Mouse (Mus musculus): Measurements from ENCODE around the gene Hmg20a. TPM values are rescaled to one million over a fixed set of nuclear protein-coding genes. Genes with fewer than 3 reads are reported as not detected.

Gene Hmg20a
- total and polyA plus RNA-seq, 2 experiments from 2014 or later = 50.9 to 57.1 TPM

DNA sequence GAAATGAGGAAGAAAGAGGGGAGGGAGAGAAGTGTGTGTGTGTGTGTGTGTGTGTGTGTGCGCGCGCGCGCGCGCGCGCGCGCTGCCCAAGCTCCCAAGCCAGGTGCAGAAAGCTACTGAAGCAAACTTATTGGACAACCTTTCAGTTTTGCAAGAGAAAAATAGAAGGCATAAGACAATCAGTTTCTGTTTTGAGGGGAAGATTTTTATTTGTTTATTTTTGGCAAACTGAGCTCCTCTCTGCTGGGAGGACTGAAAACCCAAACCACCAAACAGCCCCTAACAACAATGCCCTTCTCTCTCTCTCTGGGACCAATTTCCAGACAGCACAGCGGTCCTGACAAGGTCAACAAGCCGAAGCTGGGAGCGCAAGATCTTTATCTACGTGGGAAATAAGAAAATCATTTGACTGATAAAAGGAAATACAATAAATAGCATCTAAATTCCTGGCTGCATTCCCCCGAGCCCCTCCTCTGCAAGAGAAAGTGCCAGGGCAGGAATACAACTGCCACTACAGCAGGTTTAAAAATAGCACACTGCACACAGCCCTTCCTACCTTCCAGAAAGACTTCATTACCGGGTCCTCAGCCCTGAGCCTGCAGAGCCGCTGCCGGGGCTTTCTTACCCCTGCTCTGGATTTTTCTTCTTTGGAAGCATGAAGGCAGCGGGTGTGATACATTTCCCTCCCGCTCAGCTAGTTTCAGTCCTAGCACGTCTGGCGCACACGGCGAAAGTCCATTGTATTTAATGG lies 88.7 kb downstream of the Hmg20a start:
- DNase-seq (ENCODE audit: low spot score) (peak; percentile 72), ATAC-seq (peak; percentile 10)
- WGBS = 5% methylated on average over 25 of the region's 25 CpGs
- peak overlapping the region; percentile 32 for H3K4me3 ChIP-seq (ENCODE audit: low read length)
- H3K9ac ChIP-seq (replicated peaks; ENCODE audit: low read length) = peak overlapping the region; percentile 55
- no peaks in the 10 kb centered on the region for H3K27me3 ChIP-seq (ENCODE audit: insufficient read depth, low read length)
- peaks cover 25% of the 10 kb centered on the region for H3K4me1 ChIP-seq (ENCODE audit: insufficient read depth, low read length)
- TF ChIP-seq CTCF (IDR thresholded peaks at IDR 0.05; ENCODE audit: low read depth) = no peak
- no peaks in the 10 kb centered on the region for H3K36me3 ChIP-seq (ENCODE audit: insufficient read depth, low read length)
- no peaks in the 10 kb centered on the region for H3K9me3 ChIP-seq (ENCODE audit: low read length)
- peak overlapping the region; percentile 52 for H3K4me2 ChIP-seq (ENCODE audit: low read depth, low read length)
- H3K27ac ChIP-seq = peak overlapping the region; percentile 97

DNA sequence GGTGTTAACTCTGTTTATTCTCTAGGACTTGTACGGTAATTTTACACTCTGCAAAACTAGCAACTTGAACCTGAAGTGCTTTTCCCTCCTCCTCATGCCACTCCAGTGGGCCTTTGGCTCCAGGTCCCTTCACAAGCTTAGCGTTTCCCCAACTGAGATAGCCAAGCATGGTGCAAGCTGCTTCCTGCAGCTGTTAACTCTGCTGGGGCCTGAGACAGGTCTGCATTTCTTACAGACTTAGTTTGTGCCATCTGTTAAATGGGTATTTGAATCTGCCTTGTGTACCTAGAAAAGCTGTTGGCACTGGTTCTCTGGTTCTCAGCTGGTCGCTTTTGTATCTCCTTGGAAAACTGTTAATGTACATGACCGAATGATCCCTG lies 89.3 kb downstream of the Hmg20a start:
- WGBS = 34% methylated on average over 4 of the region's 4 CpGs
- Histone ChIP-seq H3K4me1 (ENCODE audit: insufficient read depth, low read length) (peaks cover 21% of the 10 kb centered on the region), H3K27me3 (ENCODE audit: insufficient read depth, low read length) (no peaks in the 10 kb centered on the region)

DNA sequence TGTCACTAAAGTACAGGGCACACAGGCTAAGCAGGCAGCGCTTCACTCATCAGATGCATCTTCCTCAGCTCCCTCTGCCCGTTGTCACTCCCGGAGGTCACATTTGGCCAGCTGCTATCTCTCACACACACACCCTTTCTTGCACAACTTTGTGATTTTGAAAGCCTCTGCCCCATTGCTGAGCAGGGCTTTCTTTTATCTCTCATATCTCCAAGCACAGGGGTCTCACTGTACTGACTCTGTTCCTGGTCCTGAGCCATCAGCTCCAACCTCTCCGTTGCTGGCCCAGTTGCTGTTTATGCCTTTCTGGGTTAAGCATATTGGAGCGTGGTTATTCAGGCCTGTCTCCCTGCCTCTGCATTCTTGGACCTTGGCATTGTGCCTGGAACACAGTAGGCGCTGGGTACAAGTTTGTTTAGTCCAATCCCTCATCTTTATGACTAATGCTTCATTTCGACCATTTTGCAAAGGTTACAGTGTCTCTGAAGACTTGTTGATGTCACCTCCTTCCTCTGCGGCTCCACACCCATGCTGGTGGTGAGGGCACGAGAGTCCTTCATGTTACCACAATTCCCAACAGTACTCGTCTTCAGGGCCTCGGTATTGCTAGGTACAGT lies 90.5 kb downstream of the Hmg20a start:
- DNase-seq (ENCODE audit: low spot score) (no peak), ATAC-seq (no peak)
- Histone ChIP-seq H3K4me2 (ENCODE audit: low read depth, low read length) (no peak overlapping the region), H3K9ac (replicated peaks; ENCODE audit: low read length) (no peak overlapping the region), H3K27me3 (ENCODE audit: insufficient read depth, low read length) (no peaks in the 10 kb centered on the region), H3K27ac (no peak overlapping the region), H3K36me3 (ENCODE audit: insufficient read depth, low read length) (no peaks in the 10 kb centered on the region), H3K4me1 (ENCODE audit: insufficient read depth, low read length) (peaks cover 21% of the 10 kb centered on the region), H3K9me3 (ENCODE audit: low read length) (no peaks in the 10 kb centered on the region), H3K4me3 (ENCODE audit: low read length) (no peak overlapping the region)
- no peak for TF ChIP-seq CTCF (IDR thresholded peaks at IDR 0.05; ENCODE audit: low read depth)
- WGBS = 55% methylated on average over 11 of the region's 11 CpGs

More for the DNA sequence above, 89.3 kb downstream of the Hmg20a start:
- peak overlapping the region; percentile 97 for H3K27ac ChIP-seq
- no peak for TF ChIP-seq CTCF (IDR thresholded peaks at IDR 0.05; ENCODE audit: low read depth)
- DNase-seq (ENCODE audit: low spot score) (no peak), ATAC-seq (no peak)
- H3K4me2 ChIP-seq (ENCODE audit: low read depth, low read length) = peak overlapping the region; percentile 52
- peak overlapping the region; percentile 55; the same call in 1 of the 2 replicates for H3K9ac ChIP-seq (replicated peaks; ENCODE audit: low read length)
- H3K9me3 ChIP-seq (ENCODE audit: low read length) = no peaks in the 10 kb centered on the region
- H3K4me3 ChIP-seq (ENCODE audit: low read length) = peak overlapping the region; percentile 32
- no peaks in the 10 kb centered on the region for H3K36me3 ChIP-seq (ENCODE audit: insufficient read depth, low read length)

DNA sequence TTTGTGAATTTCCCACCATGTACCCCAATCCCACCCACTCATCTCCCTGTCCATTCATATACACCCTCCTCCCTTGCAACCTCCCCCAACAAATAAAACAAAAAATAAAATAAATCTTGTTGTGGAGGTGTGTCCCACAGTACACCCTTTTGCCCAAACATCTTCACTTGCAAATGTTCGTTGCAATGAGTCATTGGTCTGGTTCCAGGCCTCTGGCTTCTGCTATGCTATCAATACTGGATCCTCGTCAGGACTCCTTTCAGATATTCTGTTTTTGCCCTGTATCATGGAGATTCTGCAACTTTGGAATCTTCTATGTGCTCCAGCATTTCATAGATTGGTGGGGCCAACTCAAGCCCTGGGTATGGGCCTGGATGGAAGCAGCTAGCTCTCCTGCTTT lies 91.9 kb downstream of the Hmg20a start:
- Histone ChIP-seq H3K27ac (no peak overlapping the region), H3K36me3 (ENCODE audit: insufficient read depth, low read length) (no peaks in the 10 kb centered on the region), H3K9ac (replicated peaks; ENCODE audit: low read length) (no peak overlapping the region), H3K4me3 (ENCODE audit: low read length) (no peak overlapping the region), H3K4me2 (ENCODE audit: low read depth, low read length) (no peak overlapping the region), H3K27me3 (ENCODE audit: insufficient read depth, low read length) (no peaks in the 10 kb centered on the region), H3K9me3 (ENCODE audit: low read length) (no peaks in the 10 kb centered on the region), H3K4me1 (ENCODE audit: insufficient read depth, low read length) (peaks cover 15% of the 10 kb centered on the region)
- DNase-seq (ENCODE audit: low spot score) = no peak
- WGBS = 75% methylated on average over 2 of the region's 2 CpGs
- TF ChIP-seq CTCF (IDR thresholded peaks at IDR 0.05; ENCODE audit: low read depth) = no peak
- no peak for ATAC-seq

DNA sequence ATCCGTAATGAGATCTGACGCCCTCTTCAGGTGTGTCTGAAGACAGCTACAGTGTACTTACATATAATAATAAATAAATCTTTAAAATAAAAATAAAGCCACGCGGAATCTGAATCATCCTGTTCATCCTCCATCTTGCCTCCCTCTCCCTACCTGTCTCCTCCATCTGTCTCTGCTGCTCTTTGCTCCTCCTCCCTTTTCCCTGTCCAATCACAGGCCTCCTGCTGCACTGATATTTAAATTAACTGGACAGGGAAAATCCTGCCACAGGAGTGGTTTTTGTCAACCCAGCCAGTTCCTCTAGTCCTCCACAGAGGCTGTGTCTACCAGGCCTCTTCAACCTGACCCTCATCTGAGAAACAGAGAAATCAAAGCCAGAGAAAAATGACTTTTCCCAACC lies 94.1 kb downstream of the Hmg20a start:
- WGBS = 87% methylated on average over 4 of the region's 4 CpGs
- DNase-seq (ENCODE audit: low spot score) (no peak), ATAC-seq (no peak)
- Histone ChIP-seq H3K4me1 (ENCODE audit: insufficient read depth, low read length) (peaks cover 8% of the 10 kb centered on the region), H3K4me2 (ENCODE audit: low read depth, low read length) (no peak overlapping the region), H3K27ac (no peak overlapping the region), H3K36me3 (ENCODE audit: insufficient read depth, low read length) (no peaks in the 10 kb centered on the region), H3K27me3 (ENCODE audit: insufficient read depth, low read length) (no peaks in the 10 kb centered on the region), H3K4me3 (ENCODE audit: low read length) (no peak overlapping the region), H3K9ac (replicated peaks; ENCODE audit: low read length) (no peak overlapping the region), H3K9me3 (ENCODE audit: low read length) (no peaks in the 10 kb centered on the region)
- TF ChIP-seq CTCF (IDR thresholded peaks at IDR 0.05; ENCODE audit: low read depth) = no peak

DNA sequence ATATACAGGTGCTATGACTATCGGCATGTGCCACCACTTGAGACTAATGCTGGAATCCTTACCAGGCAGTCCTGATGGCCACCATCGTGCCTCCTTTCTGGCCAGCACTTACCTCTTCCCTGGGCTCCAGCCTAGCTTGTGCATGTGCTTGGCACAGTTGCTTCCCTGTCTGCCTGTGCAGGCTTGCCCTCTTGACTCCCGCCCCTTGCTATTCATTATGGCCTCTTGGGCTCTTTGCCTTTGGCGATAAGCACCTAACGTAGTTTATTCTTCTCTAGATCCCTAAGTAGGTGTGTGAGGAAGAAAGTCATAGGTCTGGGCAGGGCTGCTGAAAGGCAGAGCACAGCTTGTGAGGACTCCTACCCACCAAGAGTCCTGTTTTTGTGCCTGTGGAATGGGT lies 96.7 kb downstream of the Hmg20a start:
- WGBS = 84% methylated on average over 5 of the region's 5 CpGs

DNA sequence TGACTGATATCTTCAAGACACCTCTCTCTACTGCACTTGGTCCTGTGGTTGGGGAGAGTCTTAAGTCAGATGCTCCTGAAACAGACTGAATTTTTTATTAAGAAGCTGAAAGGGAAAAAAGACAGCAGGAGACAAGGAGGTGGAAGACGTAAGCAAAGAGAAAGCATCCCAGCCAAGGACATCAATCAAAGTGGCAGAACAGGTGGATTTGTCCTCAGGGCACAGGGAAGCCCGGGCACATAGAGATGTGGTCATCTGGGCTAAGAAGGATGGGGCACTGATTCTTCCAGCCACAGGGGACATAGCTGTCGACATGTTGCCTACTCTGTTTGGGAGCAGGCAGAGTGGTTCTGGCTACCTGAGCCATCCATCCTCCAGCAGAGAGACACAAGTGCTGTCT lies 97.8 kb downstream of the Hmg20a start:
- Histone ChIP-seq H3K36me3 (ENCODE audit: insufficient read depth, low read length) (no peaks in the 10 kb centered on the region), H3K4me3 (ENCODE audit: low read length) (no peak overlapping the region), H3K9me3 (ENCODE audit: low read length) (no peaks in the 10 kb centered on the region), H3K4me2 (ENCODE audit: low read depth, low read length) (no peak overlapping the region), H3K9ac (replicated peaks; ENCODE audit: low read length) (no peak overlapping the region), H3K27me3 (ENCODE audit: insufficient read depth, low read length) (no peaks in the 10 kb centered on the region), H3K4me1 (ENCODE audit: insufficient read depth, low read length) (peaks cover 5% of the 10 kb centered on the region; the same call in 1 of the 2 replicates), H3K27ac (no peak overlapping the region)
- WGBS = 56% methylated on average over 3 of the region's 3 CpGs
- TF ChIP-seq CTCF (IDR thresholded peaks at IDR 0.05; ENCODE audit: low read depth) = no peak
- no peak for ATAC-seq
- DNase-seq (ENCODE audit: low spot score) = no peak

More for the DNA sequence above, 96.7 kb downstream of the Hmg20a start:
- ATAC-seq (no peak), DNase-seq (ENCODE audit: low spot score) (no peak)
- H3K27ac ChIP-seq = no peak overlapping the region
- no peaks in the 10 kb centered on the region for H3K9me3 ChIP-seq (ENCODE audit: low read length)
- TF ChIP-seq CTCF (IDR thresholded peaks at IDR 0.05; ENCODE audit: low read depth) = no peak
- H3K4me1 ChIP-seq (ENCODE audit: insufficient read depth, low read length) = peaks cover 5% of the 10 kb centered on the region; the same call in 1 of the 2 replicates
- no peak overlapping the region for H3K4me3 ChIP-seq (ENCODE audit: low read length)
- no peaks in the 10 kb centered on the region for H3K27me3 ChIP-seq (ENCODE audit: insufficient read depth, low read length)
- no peaks in the 10 kb centered on the region for H3K36me3 ChIP-seq (ENCODE audit: insufficient read depth, low read length)
- no peak overlapping the region for H3K4me2 ChIP-seq (ENCODE audit: low read depth, low read length)
- no peak overlapping the region for H3K9ac ChIP-seq (replicated peaks; ENCODE audit: low read length)

Measured in hindbrain, postnatal 0 days (tissue).